Mouse (Mus musculus) liver, postnatal 0 days (tissue): Measurements from ENCODE around the gene Fkbp6. TPM values are rescaled to one million over a fixed set of nuclear protein-coding genes. Genes with fewer than 3 reads are reported as not detected.

Experiments
- ATAC-seq: fragments of 200-750 bp; cut with Nextera tagmentation; 2 replicates; pipeline ENCODE4 v1.8.0; 2017; ENCODE audit warnings: mild to moderate bottlenecking, moderate library complexity
- DNase-seq: peaks from one replicate; pipeline ENCODE4 v3.0.0-alpha.2; 2016
- H3K27ac ChIP-seq: fragments of 300-500 bp; sonication (generic); 2 replicates; pipeline ENCODE4 v1.5.1; 2014; ENCODE audit warnings: antibody characterized with exemption, moderate library complexity, mild to moderate bottlenecking, low read depth
- H3K27me3 ChIP-seq: fragments of 300-500 bp; sonication (generic); 2 replicates; pipeline ENCODE4 v1.6.1; 2014; ENCODE audit warnings: low read length, control low read depth, mixed read lengths; ENCODE audit not compliant: insufficient read depth
- H3K36me3 ChIP-seq: fragments of 300-500 bp; sonication (generic); replicated peaks from 2 replicates; pipeline ENCODE4 v1.6.1; 2014; ENCODE audit warnings: mild to moderate bottlenecking, control low read depth, low read length, moderate library complexity, mixed read lengths; ENCODE audit not compliant: insufficient read depth
- H3K4me1 ChIP-seq: fragments of 300-500 bp; sonication (generic); 2 replicates; pipeline ENCODE4 v1.6.1; 2014; ENCODE audit warnings: antibody characterized with exemption, mild to moderate bottlenecking, control low read depth; ENCODE audit not compliant: insufficient read depth
- H3K4me2 ChIP-seq: fragments of 300-500 bp; sonication (generic); 2 replicates; pipeline ENCODE4 v1.6.1; 2014; ENCODE audit warnings: low read depth, mild to moderate bottlenecking, low read length, moderate library complexity, mixed read lengths
- H3K4me3 ChIP-seq: fragments of 300-500 bp; sonication (generic); 2 replicates; pipeline ENCODE4 v1.5.1; 2014; ENCODE audit warnings: low read depth, low read length
- H3K9ac ChIP-seq: fragments of 300-500 bp; sonication (generic); replicated peaks from 2 replicates; pipeline ENCODE4 v1.6.1; 2014; ENCODE audit warnings: mild to moderate bottlenecking, moderate library complexity
- H3K9me3 ChIP-seq: fragments of 300-500 bp; sonication (generic); 2 replicates; pipeline ENCODE4 v1.6.1; 2016; ENCODE audit warnings: mild to moderate bottlenecking, control low read depth, low read length, mixed read lengths
- CTCF ChIP-seq: sonication (generic); IDR thresholded peaks from 2 replicates; pipeline ENCODE4 v1.5.1; 2016; ENCODE audit warnings: antibody characterized with exemption, low read depth
- EP300 ChIP-seq: IDR thresholded peaks from 2 replicates; pipeline ENCODE4 v1.6.1; 2016; ENCODE audit warnings: antibody characterized with exemption, low read depth, mild to moderate bottlenecking
- WGBS: fragments of 180-500 bp; shearing (Covaris S2); extraction: QIAGEN DNeasy Blood & Tissue Kit; methylation state at CpG from one replicate; pipeline ENCODE4 v1.1.7; 2014; ENCODE audit not compliant: insufficient replicate concordance; 5-methylcytosine and 5-hydroxymethylcytosine counted together
- polyA plus RNA-seq: library from polyadenylated mRNA; unstranded; fragments of >200 nt; fragmentation: Nextera tagmentation; extraction: Ambion mirVana; gene quantifications from 2 replicates; pipeline ENCODE4 v1.2.1, GENCODE M21; 2015

Fkbp6 gene
- polyA plus RNA-seq, 1 experiment from 2014 or later = not detected

DNA sequence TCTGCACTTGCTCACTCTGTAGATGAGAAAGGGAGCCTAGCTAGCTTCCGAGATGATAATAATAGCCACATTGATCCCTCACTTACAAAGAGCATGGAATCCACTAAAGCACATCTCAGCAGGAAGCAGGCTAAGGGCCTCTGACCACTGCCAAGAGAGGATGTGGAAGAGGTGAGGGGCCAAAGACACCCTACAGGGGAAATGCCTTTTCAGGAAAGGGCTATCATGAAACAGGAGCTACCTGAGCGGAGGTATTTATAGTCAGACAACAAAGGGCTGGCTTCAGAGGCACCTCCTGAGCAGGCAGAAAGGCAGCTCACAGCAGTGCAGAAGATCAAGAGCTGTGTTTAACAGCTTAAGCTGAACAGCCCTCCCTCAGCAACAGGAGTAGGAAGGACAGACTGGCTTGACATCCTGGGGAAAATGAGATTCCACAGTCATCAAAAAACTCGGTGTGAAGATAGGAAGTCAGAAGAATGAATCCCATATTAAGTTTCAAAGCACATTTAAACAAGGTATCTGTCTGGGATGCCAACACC is 23.7 kb downstream of the Fkbp6 start:
- TF ChIP-seq CTCF = no peak
- no peak for TF ChIP-seq EP300
- Histone ChIP-seq H3K4me1 (no peaks in the 10 kb centered on the region), H3K27me3 (no peaks in the 10 kb centered on the region), H3K27ac (no peak overlapping the region), H3K4me3 (no peak overlapping the region), H3K36me3 (no peaks in the 10 kb centered on the region), H3K4me2 (no peak overlapping the region), H3K9me3 (no peaks in the 10 kb centered on the region), H3K9ac (no peak overlapping the region)
- ATAC-seq = no peak
- DNase-seq = no peak
- WGBS = 42% methylated on average over 3 of the region's 3 CpGs

GRCm38 (mm10) chr5:135322197-135322596 is 27.6 kb downstream of the Fkbp6 start:
- Histone ChIP-seq H3K9me3 (no peaks in the 10 kb centered on the region), H3K4me1 (no peaks in the 10 kb centered on the region), H3K9ac (no peak overlapping the region), H3K36me3 (no peaks in the 10 kb centered on the region), H3K27ac (no peak overlapping the region), H3K4me2 (no peak overlapping the region), H3K27me3 (no peaks in the 10 kb centered on the region), H3K4me3 (no peak overlapping the region)
- ATAC-seq = no peak
- 71% methylated on average over 1 of the region's 1 CpGs for WGBS
- TF ChIP-seq EP300 = no peak
- TF ChIP-seq CTCF = no peak
- no peak for DNase-seq

DNA sequence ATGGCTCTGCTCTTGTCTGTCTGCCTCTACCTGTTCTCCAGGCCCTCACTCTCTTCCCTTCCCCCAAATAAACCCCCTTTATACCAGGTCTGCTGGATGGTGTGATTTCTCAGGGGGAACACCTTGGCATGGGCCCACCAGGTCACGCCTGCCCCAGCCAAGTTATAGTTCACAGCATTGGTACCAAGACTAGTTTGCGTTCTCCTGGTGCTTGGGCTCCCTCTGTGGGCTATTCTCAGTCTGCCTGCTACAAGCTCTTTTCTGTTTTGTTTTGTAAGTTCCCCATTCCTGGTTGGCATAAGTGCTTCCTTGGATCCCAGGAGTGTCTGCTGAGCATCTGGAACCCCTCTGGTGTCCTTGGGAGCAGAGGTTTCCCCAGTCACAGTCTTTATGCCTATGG is 30.0 kb downstream of the Fkbp6 start:
- Histone ChIP-seq H3K36me3 (no peaks in the 10 kb centered on the region), H3K4me3 (no peak overlapping the region), H3K27me3 (no peaks in the 10 kb centered on the region), H3K4me1 (no peaks in the 10 kb centered on the region), H3K27ac (no peak overlapping the region), H3K9ac (no peak overlapping the region), H3K9me3 (no peaks in the 10 kb centered on the region), H3K4me2 (no peak overlapping the region)
- TF ChIP-seq CTCF (peak; percentile 13; the same call in 1 of the 2 replicates), EP300 (no peak)
- WGBS = 79% methylated on average over 2 of the region's 2 CpGs
- ATAC-seq (no peak), DNase-seq (no peak)

DNA sequence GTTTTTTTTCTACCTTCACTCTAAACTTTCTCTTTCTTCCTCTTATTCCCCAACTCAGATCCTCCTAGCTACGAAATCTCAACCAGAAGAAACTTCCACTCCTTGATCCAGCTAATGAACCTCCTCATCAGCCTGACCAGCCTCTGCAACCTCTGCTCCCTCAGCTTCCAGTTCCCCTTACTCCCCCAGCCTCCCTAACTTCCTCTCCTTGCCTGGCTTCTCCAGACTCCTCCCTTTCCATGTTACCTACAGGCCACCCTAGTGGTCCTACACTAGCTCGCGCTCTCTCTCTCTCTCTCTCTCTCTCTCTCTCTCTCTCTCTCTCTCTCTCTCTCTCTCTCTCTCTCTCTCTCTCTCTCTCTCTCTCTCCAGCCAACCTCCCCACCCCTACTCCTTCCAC is 33.7 kb downstream of the Fkbp6 start:
- Histone ChIP-seq H3K4me2 (no peak overlapping the region), H3K9me3 (no peaks in the 10 kb centered on the region), H3K27ac (no peak overlapping the region), H3K4me1 (no peaks in the 10 kb centered on the region), H3K27me3 (no peaks in the 10 kb centered on the region), H3K4me3 (no peak overlapping the region), H3K36me3 (no peaks in the 10 kb centered on the region), H3K9ac (no peak overlapping the region)
- DNase-seq (no peak), ATAC-seq (no peak)
- TF ChIP-seq CTCF (no peak), EP300 (no peak)
- 63% methylated on average over 3 of the region's 3 CpGs for WGBS

GRCm38 (mm10) chr5:135306321-135306965 is 43.4 kb downstream of the Fkbp6 start:
- Histone ChIP-seq H3K27me3 (no peaks in the 10 kb centered on the region), H3K9me3 (no peaks in the 10 kb centered on the region), H3K9ac (no peak overlapping the region), H3K4me1 (no peaks in the 10 kb centered on the region), H3K27ac (no peak overlapping the region), H3K36me3 (no peaks in the 10 kb centered on the region), H3K4me2 (no peak overlapping the region), H3K4me3 (no peak overlapping the region)
- DNase-seq = no peak
- 40% methylated on average over 10 of the region's 10 CpGs for WGBS
- ATAC-seq = no peak
- no peak for TF ChIP-seq CTCF
- no peak for TF ChIP-seq EP300

DNA sequence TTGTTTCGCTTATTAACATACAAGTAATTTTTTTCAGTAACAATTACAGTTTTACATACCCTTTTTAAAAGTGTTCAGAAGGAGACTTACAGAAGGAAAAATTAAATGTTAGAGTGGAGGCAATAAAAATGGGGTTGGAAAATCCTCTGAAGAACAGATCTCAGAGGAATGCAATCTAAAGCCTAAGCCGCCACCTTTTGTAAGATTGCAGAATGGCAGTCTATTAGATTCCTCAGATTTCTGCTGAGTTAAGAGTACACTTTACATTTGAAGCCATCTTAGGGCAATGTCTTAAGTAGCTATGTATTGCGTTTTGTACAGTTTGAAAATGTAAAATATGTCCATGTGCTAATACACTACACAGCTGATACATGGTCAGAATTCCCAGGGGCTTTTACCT is 47.4 kb downstream of the Fkbp6 start:
- no peak for ATAC-seq
- H3K9me3 ChIP-seq = no peaks in the 10 kb centered on the region
- WGBS = 77% methylated on average over 3 of the region's 3 CpGs

More for the DNA sequence above, 47.4 kb downstream of the Fkbp6 start:
- no peak overlapping the region for H3K4me2 ChIP-seq
- H3K27me3 ChIP-seq = no peaks in the 10 kb centered on the region
- no peaks in the 10 kb centered on the region for H3K4me1 ChIP-seq
- DNase-seq = no peak
- H3K4me3 ChIP-seq = no peak overlapping the region
- no peaks in the 10 kb centered on the region for H3K36me3 ChIP-seq
- TF ChIP-seq EP300 (no peak), CTCF (no peak)
- no peak overlapping the region for H3K27ac ChIP-seq
- no peak overlapping the region for H3K9ac ChIP-seq
